Mouse (Mus musculus): ENCODE measurements around the gene Mapkapk5. TPM values are rescaled to one million over a fixed set of nuclear protein-coding genes. Genes with fewer than 3 reads are reported as not detected.

Mapkapk5 gene
- polyA plus RNA-seq, 1 experiment from 2014 or later: 65.4 TPM

Other genes starting within 250 kb of the Mapkapk5 start
- gene Trafd1, start 160.3 kb downstream of the Mapkapk5 start, polyA plus RNA-seq (2015; fragmentation: Nextera tagmentation; extraction: Ambion mirVana): 115 and 117 TPM in 2 replicates
- 56.6 and 59.4 TPM in 2 replicates for gene Naa25, start 148.0 kb downstream of the Mapkapk5 start, polyA plus RNA-seq (2015; fragmentation: Nextera tagmentation; extraction: Ambion mirVana)
- 1.8 TPM in 2 replicates for gene Tmem116, start 94.0 kb downstream of the Mapkapk5 start, polyA plus RNA-seq (2015; fragmentation: Nextera tagmentation; extraction: Ambion mirVana)
- 183 and 192 TPM in 2 replicates for gene Erp29, start 93.4 kb downstream of the Mapkapk5 start, polyA plus RNA-seq (2015; fragmentation: Nextera tagmentation; extraction: Ambion mirVana)
- gene Adam1b, start 42.5 kb downstream of the Mapkapk5 start, polyA plus RNA-seq (2015; fragmentation: Nextera tagmentation; extraction: Ambion mirVana): 0.06 TPM in 1 of 2 replicates, not detected in the other
- 3.7 and 4.6 TPM in 2 replicates for gene Adam1a, start 423 bp downstream of the Mapkapk5 start, polyA plus RNA-seq (2015; fragmentation: Nextera tagmentation; extraction: Ambion mirVana)
- gene Gm42878, start 423 bp downstream of the Mapkapk5 start, polyA plus RNA-seq (2015; fragmentation: Nextera tagmentation; extraction: Ambion mirVana): not detected in 2 replicates
- gene Aldh2, start 47.9 kb upstream of the Mapkapk5 start, polyA plus RNA-seq (2015; fragmentation: Nextera tagmentation; extraction: Ambion mirVana): 131 and 148 TPM in 2 replicates
- gene Acad12, start 73.0 kb upstream of the Mapkapk5 start, polyA plus RNA-seq (2015; fragmentation: Nextera tagmentation; extraction: Ambion mirVana): 1.7 and 1.8 TPM in 2 replicates
- gene Acad10, start 114.6 kb upstream of the Mapkapk5 start, polyA plus RNA-seq (2015; fragmentation: Nextera tagmentation; extraction: Ambion mirVana): 0.91 and 1.8 TPM in 2 replicates
- gene Brap, start 114.7 kb upstream of the Mapkapk5 start, polyA plus RNA-seq (2015; fragmentation: Nextera tagmentation; extraction: Ambion mirVana): 38.9 and 42.1 TPM in 2 replicates
- 70.2 and 100 TPM in 2 replicates for gene Atxn2, start 165.4 kb upstream of the Mapkapk5 start, polyA plus RNA-seq (2015; fragmentation: Nextera tagmentation; extraction: Ambion mirVana)